Mouse (Mus musculus) duodenum, adult 2 months (tissue): ENCODE data around the gene Rhox4g. TPM values are rescaled to one million over a fixed set of nuclear protein-coding genes. Genes with fewer than 3 reads are reported as not detected.

Source experiments
- polyA plus RNA-seq: library from polyadenylated mRNA; depleted of rRNA; stranded (reverse); fragments of >200 nt; gene quantifications from 2 replicates; pipeline ENCODE4 v1.2.3, GENCODE M21; 2012; ENCODE audit warnings: low replicate concordance; rRNA removed

Rhox4g gene
- not detected in 2 replicates for polyA plus RNA-seq

GRCm38 (mm10) chrX:37651227-37651626 lies at the start of gene Rhox4g:
Gene Rhox4g, minus strand, starts transcription at chrX:37651327.

GRCm38 (mm10) chrX:37673177-37673576 lies 22.1 kb upstream of the Rhox4g start, which contains the start of gene Rhox2h:
Gene Rhox2h, minus strand, starts transcription at chrX:37673277.

GRCm38 (mm10) chrX:37668664-37669063 lies 17.5 kb upstream of the Rhox4g start, which contains the start of gene Rhox3h:
Gene Rhox3h, minus strand, starts transcription at chrX:37668764.

GRCm38 (mm10) chrX:37643370-37643769 lies 7.8 kb downstream of the Rhox4g start, which contains the start of gene Rhox2g:
Gene Rhox2g, minus strand, starts transcription at chrX:37643470.

GRCm38 (mm10) chrX:37628512-37628911 lies 22.6 kb downstream of the Rhox4g start, which contains the start of gene Rhox3g:
Gene Rhox3g, minus strand, starts transcription at chrX:37628612.

GRCm38 (mm10) chrX:37607604-37608003 lies 43.5 kb downstream of the Rhox4g start, which contains the start of gene Rhox4f:
Gene Rhox4f, minus strand, starts transcription at chrX:37607704.

Other genes with a start within 250 kb of the Rhox4g start
- not detected in 2 replicates for gene Rhox2b, start 239.3 kb downstream of the Rhox4g start, polyA plus RNA-seq
- gene Rhox4b, start 218.8 kb downstream of the Rhox4g start, polyA plus RNA-seq, result not detected in 2 replicates
- not detected in 2 replicates for gene Rhox2c, start 197.6 kb downstream of the Rhox4g start, polyA plus RNA-seq
- not detected in 2 replicates for gene Rhox3c, start 192.7 kb downstream of the Rhox4g start, polyA plus RNA-seq
- gene Rhox4c, start 171.0 kb downstream of the Rhox4g start, polyA plus RNA-seq, result not detected in 2 replicates
- not detected in 2 replicates for gene Rhox2d, start 157.9 kb downstream of the Rhox4g start, polyA plus RNA-seq
- not detected in 2 replicates for gene Rhox4d, start 137.0 kb downstream of the Rhox4g start, polyA plus RNA-seq
- gene Rhox2e, start 120.9 kb downstream of the Rhox4g start, polyA plus RNA-seq, result not detected in 2 replicates
- gene Rhox3e, start 109.3 kb downstream of the Rhox4g start, polyA plus RNA-seq, result not detected in 2 replicates
- not detected in 2 replicates for gene Rhox4e, start 93.9 kb downstream of the Rhox4g start, polyA plus RNA-seq
- gene Rhox2f, start 79.9 kb downstream of the Rhox4g start, polyA plus RNA-seq, result not detected in 2 replicates
- not detected in 2 replicates for gene Rhox3f, start 70.3 kb downstream of the Rhox4g start, polyA plus RNA-seq
- gene Rhox4f, start 43.6 kb downstream of the Rhox4g start, polyA plus RNA-seq, result not detected in 2 replicates
- gene Rhox3g, start 22.7 kb downstream of the Rhox4g start, polyA plus RNA-seq, result not detected in 2 replicates
- gene Rhox2g, start 7.9 kb downstream of the Rhox4g start, polyA plus RNA-seq, result not detected in 2 replicates
- not detected in 2 replicates for gene Rhox3h, start 17.4 kb upstream of the Rhox4g start, polyA plus RNA-seq
- gene Rhox2h, start 21.9 kb upstream of the Rhox4g start, polyA plus RNA-seq, result not detected in 2 replicates
- not detected in 2 replicates for gene Rhox5, start 153.5 kb upstream of the Rhox4g start, polyA plus RNA-seq
- not detected in 2 replicates for gene Rhox6, start 175.6 kb upstream of the Rhox4g start, polyA plus RNA-seq
- gene Rhox7a, start 180.4 kb upstream of the Rhox4g start, polyA plus RNA-seq, result not detected in 2 replicates
- gene Rhox8, start 227.6 kb upstream of the Rhox4g start, polyA plus RNA-seq, result not detected in 2 replicates
- gene Rhox7b, start 245.9 kb upstream of the Rhox4g start, polyA plus RNA-seq, result not detected in 2 replicates